Mouse (Mus musculus): ENCODE measurements at regions not wholly inside any gene's neighbourhood (a gene's known extent, or its start where the extent isn't known, plus 50 kb on each side); places are given as distances from the start of the nearest gene placed in this dataset.
A peak's percentile ranks its signal among the peaks of the same experiment; 100 is the strongest.

GRCm38 (mm10) chr11:117589422-117589821 is 64.7 kb upstream of the Tnrc6c start:
- DNase-seq, result no peak

GRCm38 (mm10) chr11:117592570-117592969 is 61.5 kb upstream of the Tnrc6c start:
- no peak for DNase-seq

GRCm38 (mm10) chr11:117596201-117596600 is 57.9 kb upstream of the Tnrc6c start:
- peak; percentile 42 for DNase-seq

DNA sequence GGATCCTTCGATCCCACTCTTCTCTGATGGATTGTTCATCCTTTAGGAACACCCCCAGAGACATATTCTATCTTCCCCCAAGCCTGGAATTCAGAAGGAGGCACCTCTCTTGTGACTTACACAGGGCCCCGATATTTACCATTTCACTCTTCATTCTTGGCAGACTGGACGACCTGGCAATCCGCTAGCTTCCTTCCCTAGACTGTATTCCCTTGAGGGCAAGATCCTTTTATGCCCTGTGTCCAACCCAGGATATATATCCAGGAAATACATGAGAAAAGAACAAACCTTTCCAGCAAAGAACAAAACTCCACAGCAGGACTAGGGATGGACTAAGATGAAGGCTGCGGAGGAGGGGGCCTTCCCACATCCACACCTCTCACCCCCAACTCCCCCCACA is 56.3 kb upstream of the Tnrc6c start:
- no peak for DNase-seq

DNA sequence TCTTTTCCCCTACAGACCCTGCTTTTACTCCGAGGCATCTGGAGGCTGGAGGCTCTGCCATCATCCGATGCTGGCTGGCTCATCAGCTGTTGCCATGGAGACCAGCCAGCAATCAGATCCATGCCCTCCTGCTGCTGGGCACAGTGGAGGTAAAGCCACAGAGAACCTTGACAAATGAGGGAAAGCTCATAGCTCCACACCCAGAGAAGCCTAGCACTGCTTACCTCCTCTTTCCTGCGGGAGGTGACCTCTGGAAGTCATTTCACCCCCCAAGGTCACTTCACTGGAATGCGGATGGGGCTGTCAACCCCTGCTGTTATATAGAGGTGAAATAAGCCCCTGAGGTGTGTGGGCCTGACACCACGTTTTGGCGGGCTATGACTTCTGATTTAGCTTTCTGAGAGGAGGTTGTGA is 55.9 kb upstream of the Tnrc6c start:
- no peak for DNase-seq

- peak; percentile 33 for DNase-seq
Measured at GRCm38 (mm10) chr11:117598610-117599009, 55.5 kb upstream of the Tnrc6c start.

DNA sequence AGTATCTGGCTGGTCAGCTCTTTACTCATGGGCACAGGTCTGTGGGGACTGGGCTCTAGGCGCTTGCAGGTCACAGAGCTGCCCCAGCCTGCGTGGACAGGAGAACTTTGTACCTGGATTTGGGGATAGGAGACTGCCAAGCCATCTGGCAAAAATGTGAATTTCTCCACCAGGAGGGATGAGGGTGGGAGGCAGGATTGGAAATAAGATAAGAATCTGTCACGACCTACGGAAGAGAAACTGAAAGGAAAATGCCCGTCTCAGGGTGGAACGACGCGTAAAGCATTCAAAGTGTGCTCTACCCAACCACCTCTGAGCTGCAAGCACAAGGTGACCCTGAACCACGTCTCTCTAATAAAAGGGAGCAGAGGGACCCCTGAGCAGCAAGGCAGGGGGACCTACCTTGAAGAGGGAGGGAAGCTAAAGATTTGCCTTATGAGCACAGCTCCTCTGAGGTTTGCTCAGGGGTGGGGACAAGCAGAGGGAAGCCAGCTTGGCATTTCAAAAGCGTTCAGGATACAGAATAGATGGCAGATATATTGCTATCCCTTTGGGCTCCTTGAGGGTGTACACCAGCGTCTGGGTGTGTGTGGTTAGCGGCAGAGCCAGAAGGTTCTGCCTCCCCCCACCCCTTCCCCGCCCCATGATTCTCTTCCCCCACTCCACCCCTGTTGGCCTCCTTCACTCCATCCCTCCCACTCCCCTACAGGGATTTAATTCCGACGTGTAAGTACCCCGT is 54.9 kb upstream of the Tnrc6c start:
- peak; percentile 51 for DNase-seq

DNA sequence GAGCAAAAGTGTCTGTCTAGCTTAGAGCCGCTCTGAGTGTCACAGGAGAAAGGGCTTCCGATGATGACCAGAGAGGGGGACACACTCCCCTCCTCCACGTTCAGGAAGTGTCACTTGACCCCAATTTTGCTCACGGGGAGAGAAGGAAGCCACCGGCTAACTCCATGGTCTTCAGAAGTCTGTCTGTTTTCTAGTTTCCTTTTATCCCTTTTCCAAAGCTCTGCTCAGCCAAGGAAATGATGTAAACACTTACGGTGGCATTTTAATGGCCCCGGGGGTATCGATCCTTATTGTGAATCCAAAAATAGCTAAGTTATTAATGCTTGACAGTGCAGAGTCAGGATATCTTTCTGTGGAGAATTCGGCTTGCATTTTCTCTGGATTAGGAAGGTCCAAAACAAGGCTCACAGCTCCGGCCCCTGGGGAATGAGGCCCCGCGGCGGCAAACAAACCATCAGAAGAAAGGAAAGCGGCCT is 54.3 kb upstream of the Tnrc6c start:
- DNase-seq, result peak; percentile 20

GRCm38 (mm10) chr11:117601147-117601546 is 52.9 kb upstream of the Tnrc6c start:
- DNase-seq, result peak; percentile 18

DNA sequence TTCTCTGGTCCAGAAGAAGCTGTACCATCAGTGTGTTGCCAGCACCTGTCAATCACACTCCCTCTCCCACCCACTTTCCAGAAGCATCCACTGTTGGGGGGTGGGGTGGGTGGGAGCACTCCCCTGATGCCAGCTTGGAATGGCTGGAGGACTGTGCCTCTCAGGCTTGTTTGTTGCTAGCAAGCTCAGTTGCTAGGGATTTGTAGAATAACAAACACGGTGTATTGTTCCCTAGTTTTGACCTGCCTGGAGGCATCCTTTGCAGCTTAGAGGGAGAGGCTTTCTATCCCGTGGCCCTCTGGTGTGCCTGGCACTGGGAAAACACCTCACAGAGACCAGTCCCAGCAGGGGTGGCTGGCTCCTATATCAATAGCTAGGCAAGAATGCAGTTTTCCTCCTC is 50.1 kb upstream of the Tnrc6c start:
- DNase-seq, result no peak
